Mouse (Mus musculus) thymus, postnatal 4 days (tissue): ENCODE data around the gene Atf7.
"Not testable (repeated sequence)": the region's sequence is repeated elsewhere in the genome, so short reads cannot be mapped to it uniquely, and the experiment has no call there.

Source experiments
- DNase-seq: peaks from one replicate; pipeline ENCODE4 v3.0.0; 2021

Atf7 gene

GRCm38 (mm10) chr15:102619486-102619885 lies 5.8 kb downstream of the Atf7 start:
- no peak for DNase-seq

GRCm38 (mm10) chr15:102617654-102618053 lies 7.6 kb downstream of the Atf7 start:
- DNase-seq: no peak

GRCm38 (mm10) chr15:102616174-102616573 lies 9.1 kb downstream of the Atf7 start:
- no peak for DNase-seq

- DNase-seq: no peak
Measured at GRCm38 (mm10) chr15:102614224-102614623, 11.0 kb downstream of the Atf7 start.

GRCm38 (mm10) chr15:102612966-102613365 lies 12.3 kb downstream of the Atf7 start:
- no peak for DNase-seq

- DNase-seq: not testable (repeated sequence)
Measured at GRCm38 (mm10) chr15:102608586-102608985, 16.7 kb downstream of the Atf7 start.

- DNase-seq: no peak
Measured at GRCm38 (mm10) chr15:102593996-102594656, 31.1 kb downstream of the Atf7 start.

GRCm38 (mm10) chr15:102592674-102593073 lies 32.6 kb downstream of the Atf7 start:
- no peak for DNase-seq

GRCm38 (mm10) chr15:102590567-102590966 lies 34.7 kb downstream of the Atf7 start:
- DNase-seq: no peak

- DNase-seq: no peak
Measured at GRCm38 (mm10) chr15:102589826-102590225, 35.4 kb downstream of the Atf7 start.

GRCm38 (mm10) chr15:102585501-102585900 lies 39.8 kb downstream of the Atf7 start:
- no peak for DNase-seq

- no peak for DNase-seq
Measured at GRCm38 (mm10) chr15:102583708-102584383, 41.4 kb downstream of the Atf7 start.

GRCm38 (mm10) chr15:102581205-102581604 lies 44.1 kb downstream of the Atf7 start:
- no peak for DNase-seq

GRCm38 (mm10) chr15:102578351-102578750 lies 46.9 kb downstream of the Atf7 start:
- DNase-seq: no peak

- no peak for DNase-seq
Measured at GRCm38 (mm10) chr15:102576972-102577371, 48.3 kb downstream of the Atf7 start.

GRCm38 (mm10) chr15:102572081-102572480 lies 53.2 kb downstream of the Atf7 start:
- no peak for DNase-seq

- no peak for DNase-seq
Measured at GRCm38 (mm10) chr15:102567849-102568248, 57.4 kb downstream of the Atf7 start.

GRCm38 (mm10) chr15:102563681-102564080 lies 61.6 kb downstream of the Atf7 start:
- no peak for DNase-seq

- no peak for DNase-seq
Measured at GRCm38 (mm10) chr15:102563061-102563460, 62.2 kb downstream of the Atf7 start.

GRCm38 (mm10) chr15:102562491-102562890 lies 62.8 kb downstream of the Atf7 start:
- no peak for DNase-seq

GRCm38 (mm10) chr15:102557580-102557979 lies 67.7 kb downstream of the Atf7 start:
- DNase-seq: no peak

GRCm38 (mm10) chr15:102555581-102555980 lies 69.7 kb downstream of the Atf7 start:
- DNase-seq: no peak

GRCm38 (mm10) chr15:102552599-102552998 lies 72.7 kb downstream of the Atf7 start:
- DNase-seq: no peak

- DNase-seq: no peak
Measured at GRCm38 (mm10) chr15:102547478-102547877, 77.8 kb downstream of the Atf7 start.
